Mouse (Mus musculus): ENCODE measurements around the gene Casp9. TPM values are rescaled to one million over a fixed set of nuclear protein-coding genes. Genes with fewer than 3 reads are reported as not detected.
A peak's percentile ranks its signal among the peaks of the same experiment; 100 is the strongest.

Gene Casp9
- total RNA-seq, 2 experiments from 2014 or later = 5.6 to 8.0 TPM

GRCm38 (mm10) chr4:141818861-141819260, 25.4 kb downstream of the Casp9 start:
- DNase-seq = no peak

DNA sequence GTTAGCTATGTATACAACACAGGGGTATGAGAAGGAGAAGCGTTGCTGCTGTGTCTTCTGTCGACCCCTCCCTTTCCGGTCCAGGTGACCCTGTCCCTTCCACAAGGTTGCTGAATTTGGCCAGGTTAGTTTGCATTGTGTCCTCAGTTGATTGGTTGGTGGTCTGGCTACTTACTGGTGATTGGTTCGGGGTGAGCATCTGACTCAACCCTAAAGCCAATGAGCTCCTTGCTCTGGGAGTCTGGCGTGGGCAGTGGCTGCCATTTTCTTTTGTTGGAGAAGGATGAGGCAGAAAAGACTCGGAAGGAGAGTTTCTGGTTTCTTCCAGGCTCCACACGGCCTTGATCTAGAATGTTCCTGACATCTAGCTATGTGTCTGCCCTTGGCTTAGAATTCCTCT, 25.9 kb downstream of the Casp9 start:
- no peak for DNase-seq

DNA sequence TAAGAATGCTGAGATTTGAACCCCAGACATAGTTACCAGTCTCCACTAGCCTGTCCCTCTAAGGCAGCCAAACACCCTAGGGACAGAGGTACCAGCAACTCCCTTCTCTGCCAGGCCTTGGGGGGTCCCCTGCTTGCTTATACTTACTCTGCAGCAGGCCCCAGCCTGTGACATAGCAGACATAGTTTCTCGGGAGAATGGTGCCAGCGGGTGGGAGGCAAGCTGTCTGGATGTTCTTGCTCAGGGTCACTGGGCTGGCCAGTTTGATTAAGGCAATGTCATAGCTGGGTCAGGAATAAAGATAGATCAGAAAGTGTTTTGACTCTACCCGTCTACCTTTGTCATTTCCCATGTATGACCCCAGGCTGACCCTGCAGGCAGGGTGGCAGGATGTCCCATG, 27.8 kb downstream of the Casp9 start:
- DNase-seq = no peak

DNA sequence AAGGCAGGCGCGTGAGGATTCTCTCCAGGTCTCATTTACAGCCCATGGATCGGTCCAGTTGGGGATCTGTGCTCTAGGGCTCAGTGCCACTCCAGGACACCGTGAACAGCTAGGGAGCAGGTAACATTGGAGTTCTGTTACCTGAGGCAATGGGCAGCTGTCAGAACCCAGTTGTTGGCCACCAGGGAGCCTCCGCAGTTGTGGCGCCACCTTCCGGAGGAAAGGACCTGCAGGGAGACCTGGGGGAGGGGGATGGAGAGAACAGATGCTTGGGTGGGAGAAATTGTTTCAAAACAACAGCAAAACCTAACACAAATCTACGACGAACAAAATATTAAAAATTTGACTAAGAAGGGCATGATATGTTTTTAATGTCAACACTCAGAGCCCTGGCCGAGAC, 28.7 kb downstream of the Casp9 start:
- DNase-seq = peak; percentile 39

GRCm38 (mm10) chr4:141822979-141823378, 29.6 kb downstream of the Casp9 start:
- no peak for DNase-seq

DNA sequence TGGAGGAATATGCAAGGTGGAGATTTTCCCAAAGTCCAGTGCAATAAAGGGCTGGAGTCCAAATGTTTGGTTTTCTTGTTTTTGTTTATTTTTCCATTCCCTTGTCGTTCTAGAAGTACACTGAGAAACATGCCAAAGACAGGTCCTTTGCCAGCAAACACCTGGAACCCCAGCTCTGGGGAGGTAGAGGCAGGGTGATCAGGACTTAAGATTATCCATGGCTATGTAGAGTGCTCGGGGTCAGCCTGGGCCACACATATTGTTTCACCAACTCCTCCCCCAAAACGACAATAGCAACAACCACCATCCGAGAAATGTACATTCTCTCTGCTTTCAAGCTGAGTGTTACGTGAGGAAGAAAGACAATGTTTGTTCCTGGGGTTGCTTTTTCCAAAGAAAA, 32.6 kb downstream of the Casp9 start, which contains the start of gene Cela2a:
Cela2a (minus strand) TSS at position 101 of the 400 bp plus-strand sequence.
- DNase-seq = no peak

DNA sequence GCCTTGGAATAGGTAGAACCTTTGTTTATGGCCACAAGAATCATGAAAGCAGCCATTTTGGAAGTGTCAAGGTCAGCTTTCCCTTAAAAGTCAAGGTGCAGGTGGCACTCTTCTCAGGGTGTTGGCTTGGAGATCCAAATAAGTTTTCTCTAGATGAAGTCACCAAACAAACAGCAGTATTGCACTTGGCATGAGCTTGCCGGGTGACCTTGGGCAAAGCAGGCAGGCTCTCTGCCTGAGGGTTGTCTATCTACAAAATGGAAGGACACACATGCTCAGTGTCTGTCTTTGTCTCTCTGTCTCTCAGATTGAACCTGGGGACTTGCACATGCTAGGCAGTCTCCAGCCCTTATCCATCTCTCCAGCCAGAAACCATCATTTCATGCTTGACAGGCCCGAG, 34.0 kb downstream of the Casp9 start:
- no peak for DNase-seq

DNA sequence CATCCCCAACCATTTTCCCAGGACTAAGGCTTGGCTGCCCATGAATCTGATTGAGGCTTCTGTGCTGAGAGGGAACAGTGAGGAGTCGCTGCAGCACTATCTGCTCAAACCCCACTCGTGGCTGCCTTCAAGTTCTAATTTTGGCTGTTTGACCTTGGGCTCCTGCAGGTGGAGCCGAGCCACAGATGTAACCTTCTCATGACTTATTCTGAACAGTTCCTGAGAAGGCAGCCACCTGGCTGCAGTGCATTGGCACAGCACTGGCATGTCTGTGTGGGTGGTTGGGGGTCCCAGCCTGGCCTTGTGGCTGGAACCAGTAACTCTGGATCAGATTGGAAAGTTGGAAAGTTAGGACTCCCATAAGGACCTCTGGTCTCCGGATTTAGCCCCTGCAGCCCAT, 34.8 kb downstream of the Casp9 start:
- DNase-seq = no peak

DNA sequence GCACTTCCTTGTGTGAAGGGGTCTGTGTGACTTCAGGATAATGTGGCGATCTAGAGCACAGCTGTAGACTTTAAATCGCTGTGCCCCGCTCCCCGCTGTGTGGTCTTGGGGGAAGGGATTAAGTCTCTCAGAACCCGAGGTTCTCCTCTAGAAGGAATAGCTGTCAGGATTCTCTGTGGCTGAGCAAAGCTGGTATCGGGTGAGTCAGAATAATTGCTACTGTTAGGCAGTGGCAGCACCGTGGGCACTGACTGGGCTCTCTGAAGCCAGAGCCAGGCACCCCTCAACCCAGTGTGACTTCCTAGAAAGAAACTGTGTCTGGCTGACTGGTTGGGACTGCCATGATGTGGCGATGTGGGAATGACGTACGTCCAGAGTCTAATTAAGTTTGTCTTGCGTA, 37.0 kb downstream of the Casp9 start:
- DNase-seq = no peak

GRCm38 (mm10) chr4:141831361-141831760, 37.9 kb downstream of the Casp9 start:
- DNase-seq = no peak

GRCm38 (mm10) chr4:141833911-141834310, 40.5 kb downstream of the Casp9 start:
- no peak for DNase-seq

- no peak for DNase-seq
Measured at GRCm38 (mm10) chr4:141834536-141835095, 41.2 kb downstream of the Casp9 start.

DNA sequence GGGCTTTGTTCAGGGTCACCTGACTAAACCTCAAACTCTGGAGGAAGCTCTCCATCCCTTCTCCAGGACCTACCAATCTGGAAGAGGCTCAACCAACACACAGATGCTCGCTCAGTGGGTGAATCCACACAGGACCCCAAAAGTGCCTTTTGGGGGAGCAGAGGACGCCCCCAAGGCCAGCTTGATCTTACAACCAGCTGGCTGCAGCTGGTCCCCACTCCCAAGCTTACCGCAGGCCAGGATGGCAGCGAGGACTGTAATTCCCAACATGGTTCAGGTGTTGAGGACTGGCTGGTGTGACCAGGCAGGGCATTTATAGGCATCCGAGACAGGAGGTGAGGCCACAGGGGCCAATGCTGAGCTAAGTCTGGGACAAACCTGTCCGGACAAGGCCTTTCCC, 52.6 kb downstream of the Casp9 start, which contains the start of gene Ctrc:
Ctrc (minus strand) TSS at position 361 of the 400 bp plus-strand sequence.
- no peak for DNase-seq

DNA sequence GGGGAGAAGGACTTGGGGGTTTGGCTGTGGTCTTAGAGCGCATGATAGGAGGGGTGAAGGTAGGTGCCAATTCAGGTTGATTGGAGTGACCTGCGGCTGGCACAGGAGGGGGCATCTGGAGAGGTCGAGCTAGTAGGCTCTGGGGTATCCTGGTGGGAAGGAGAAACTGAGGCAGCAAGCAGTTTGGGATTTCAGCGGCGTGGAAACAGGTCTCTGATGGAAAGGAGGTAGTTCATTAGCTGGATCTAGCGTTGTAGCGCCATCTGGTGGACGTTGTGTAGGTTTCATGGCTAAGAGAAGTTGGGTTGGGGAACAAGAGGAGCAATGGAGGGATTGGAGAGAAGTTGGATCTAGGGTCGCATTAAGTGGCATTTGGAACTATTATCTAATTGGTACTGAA, 60.0 kb downstream of the Casp9 start:
- DNase-seq = peak; percentile 70

GRCm38 (mm10) chr4:141857422-141857930, 64.1 kb downstream of the Casp9 start:
- DNase-seq = peak; percentile 88

DNA sequence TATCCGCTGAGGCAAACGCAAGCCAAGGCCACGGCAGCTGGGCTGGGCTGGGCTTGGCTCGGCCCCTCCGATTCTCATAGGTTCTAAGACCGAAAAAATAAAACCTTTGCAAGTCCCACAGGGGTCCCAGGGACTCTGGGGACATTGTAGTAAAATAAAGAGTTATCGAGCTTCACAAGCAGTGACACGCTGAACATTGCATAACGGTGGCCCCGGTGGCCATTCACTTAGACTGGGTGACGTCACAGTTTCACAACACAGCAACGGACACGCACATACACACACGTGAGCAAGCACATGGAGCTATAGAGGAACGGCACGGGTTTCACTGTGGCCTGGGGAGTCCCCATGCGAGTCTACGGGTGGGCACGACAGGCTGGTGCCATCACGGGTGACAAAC, 65.1 kb downstream of the Casp9 start:
- no peak for DNase-seq

DNA sequence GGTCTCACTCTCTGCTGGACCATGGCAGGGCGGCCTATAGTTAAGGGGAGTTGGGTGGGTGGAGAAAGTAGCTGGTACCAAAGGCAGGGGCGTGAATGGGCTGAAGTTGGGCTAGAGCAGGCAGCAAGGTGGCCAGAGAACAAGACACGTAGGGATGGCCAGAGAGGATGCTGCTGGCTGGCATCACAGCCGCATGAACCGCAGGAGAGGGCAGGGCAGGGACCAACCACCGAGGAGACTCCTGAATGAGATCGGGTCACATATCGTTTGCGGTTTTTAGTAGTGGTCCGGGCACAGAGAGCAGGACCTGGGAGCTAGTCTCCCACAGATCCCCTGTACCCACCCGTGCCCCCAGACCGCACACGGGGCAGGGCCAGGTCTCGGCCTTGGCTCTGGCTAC, 65.9 kb downstream of the Casp9 start:
- DNase-seq = no peak

DNA sequence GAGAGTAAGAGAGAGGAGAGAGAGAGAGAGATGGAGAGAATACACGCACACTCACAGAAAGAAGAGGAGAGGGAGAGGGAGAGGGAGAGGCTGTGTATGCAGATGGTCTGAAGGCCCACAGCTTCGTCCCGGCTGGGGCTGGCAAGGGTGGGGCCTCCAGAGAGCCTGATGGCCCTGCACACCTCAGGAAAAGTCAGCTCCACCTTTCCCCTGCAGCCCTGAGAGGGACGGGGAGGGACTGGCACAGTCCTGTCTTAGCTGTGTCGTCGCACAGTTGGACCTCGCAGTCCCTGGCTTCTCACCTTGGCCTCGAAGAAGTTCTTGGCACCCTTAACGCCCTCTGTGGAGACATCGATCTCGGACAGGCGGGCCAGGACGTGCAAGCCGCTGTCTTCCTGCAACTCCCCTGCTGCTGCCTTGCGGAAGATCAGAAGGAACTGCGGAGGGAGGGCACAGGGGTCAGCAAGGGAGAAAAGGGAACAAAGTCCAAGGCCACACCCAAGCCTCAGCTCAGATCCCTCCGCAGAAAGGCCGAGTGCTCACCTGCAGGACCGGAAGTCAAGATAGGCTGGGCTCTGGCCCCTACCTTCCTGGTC, 66.9 kb downstream of the Casp9 start:
- no peak for DNase-seq

DNA sequence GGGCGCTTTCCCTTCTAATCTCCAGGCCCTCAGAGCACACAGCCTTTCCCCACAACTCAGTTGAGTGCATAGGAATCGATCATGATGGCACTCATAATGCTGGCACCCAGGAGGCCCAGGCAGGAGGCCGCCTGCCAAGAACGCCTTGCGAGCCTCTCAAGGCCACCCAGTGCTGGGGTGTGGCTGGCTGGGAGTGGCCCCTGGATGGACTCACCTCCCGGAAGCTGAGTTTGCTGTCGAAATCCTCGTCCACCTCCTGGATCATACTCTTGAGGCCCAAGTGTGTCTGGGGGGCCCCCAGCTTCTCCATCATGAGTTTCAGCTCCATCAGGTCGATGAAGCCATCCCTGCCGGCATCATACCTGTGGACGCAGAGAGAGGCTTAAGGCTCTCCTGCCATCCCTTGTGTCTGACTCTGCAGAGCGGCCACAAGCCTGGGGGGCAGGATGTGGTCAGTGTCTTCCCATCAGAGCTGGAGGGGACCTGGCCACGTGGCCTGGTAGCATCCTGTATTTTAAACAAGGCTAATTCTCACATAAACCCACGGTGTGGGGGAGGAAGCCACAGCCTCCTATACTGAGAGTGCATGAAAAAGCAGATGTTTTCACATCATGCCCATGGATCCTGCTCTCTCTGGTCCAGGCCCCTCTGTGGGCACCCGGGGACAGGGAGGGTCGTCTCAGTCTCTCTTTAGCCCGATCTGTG, 68.3 kb downstream of the Casp9 start:
- no peak for DNase-seq

DNA sequence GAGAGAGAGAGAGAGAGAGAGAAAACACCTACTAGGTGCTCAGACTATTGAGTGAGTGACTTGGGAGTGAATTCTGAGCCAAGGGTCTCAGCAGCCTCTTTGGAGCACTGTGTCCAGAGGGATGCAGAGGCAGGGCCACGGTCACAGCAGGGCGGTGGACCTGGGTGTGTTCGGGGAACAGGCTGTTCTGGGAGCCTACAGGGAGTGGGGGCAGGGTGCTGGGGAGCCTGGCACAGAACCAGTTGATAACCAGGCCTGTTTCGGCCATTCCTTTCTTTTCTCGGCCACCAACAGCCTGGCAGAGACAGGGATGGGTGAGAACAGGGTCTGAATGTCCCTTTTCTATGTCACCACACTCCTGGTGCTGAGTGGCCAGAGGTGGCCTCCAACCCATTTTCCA, 69.5 kb downstream of the Casp9 start:
- DNase-seq = no peak

DNA sequence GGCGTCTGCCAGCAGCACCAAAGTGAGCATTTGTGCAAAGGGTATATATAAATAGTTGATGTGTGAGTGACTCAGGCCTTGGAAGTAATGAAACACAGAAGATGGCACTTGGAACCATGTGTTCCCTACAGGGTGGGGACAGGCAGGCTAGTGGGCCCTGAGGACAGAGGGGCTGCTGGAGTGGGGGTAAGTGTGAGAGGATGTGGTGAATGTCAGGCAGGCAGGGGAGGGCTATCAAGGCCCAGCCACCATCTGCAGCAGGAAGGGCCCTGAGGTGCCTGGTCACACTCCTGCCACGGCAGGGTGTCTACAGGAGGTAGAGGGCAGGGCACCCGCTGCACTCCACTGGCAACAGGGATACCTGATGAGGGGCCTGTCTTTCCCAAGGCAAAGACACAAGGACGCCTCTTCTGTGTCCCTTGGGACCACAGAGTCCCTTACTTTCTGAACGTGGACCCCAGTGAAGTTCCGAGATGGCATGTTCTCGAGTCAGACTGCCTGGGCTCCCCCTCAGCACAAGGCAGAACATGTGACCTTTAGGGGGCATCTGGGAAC, 70.4 kb downstream of the Casp9 start:
- no peak for DNase-seq

DNA sequence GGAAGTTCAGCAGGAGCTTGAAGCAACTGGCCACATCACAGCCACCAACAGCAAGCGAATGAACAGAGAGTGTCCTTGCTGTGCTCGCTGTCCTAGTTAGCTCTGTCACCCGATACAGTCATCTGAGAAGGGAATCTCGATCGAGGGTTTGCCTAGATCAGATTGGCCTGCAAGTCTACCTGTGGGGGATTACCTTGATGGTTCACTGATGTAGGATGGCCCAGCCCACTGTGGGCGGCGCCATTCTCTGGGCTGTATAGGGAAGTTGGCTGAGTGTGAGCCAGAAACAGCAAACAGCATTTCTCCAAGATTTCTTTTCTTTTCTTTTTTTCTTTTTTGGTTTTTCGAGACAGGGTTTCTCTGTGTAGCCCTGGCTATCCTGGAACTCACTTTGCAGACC, 71.1 kb downstream of the Casp9 start:
- no peak for DNase-seq

GRCm38 (mm10) chr4:141865006-141865405, 71.6 kb downstream of the Casp9 start:
- no peak for DNase-seq

Measured in gastrocnemius, postnatal 10 days (tissue).